Mouse (Mus musculus): ENCODE results near the gene Ppard.

Gene Ppard

DNA sequence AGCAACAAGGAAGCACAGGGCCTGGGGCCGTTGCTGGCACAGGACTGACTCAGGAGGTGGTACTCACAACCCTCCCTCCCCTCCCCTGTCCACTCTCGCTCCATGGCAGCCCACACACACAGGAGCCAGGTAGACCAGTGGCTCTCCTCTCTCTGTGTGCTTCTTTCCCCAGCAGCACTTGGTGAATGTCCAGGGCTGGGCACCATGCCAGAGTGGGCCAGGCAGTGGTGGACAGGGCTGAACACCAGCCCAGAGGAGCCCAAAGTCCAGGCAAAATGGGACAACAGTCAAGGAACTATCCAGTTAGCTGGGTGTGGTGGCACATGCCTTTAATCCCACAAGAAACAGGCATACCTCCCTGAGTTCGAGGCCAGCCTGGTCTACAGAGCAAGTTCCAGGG is 57.8 kb downstream of the Ppard start:
- DNase-seq = no peak

- DNase-seq = no peak
Measured at GRCm38 (mm10) chr17:28290671-28291070, 58.2 kb downstream of the Ppard start.

GRCm38 (mm10) chr17:28291346-28291745 is 58.8 kb downstream of the Ppard start:
- no peak for DNase-seq

- DNase-seq = no peak
Measured at GRCm38 (mm10) chr17:28293716-28294115, 61.2 kb downstream of the Ppard start.

DNA sequence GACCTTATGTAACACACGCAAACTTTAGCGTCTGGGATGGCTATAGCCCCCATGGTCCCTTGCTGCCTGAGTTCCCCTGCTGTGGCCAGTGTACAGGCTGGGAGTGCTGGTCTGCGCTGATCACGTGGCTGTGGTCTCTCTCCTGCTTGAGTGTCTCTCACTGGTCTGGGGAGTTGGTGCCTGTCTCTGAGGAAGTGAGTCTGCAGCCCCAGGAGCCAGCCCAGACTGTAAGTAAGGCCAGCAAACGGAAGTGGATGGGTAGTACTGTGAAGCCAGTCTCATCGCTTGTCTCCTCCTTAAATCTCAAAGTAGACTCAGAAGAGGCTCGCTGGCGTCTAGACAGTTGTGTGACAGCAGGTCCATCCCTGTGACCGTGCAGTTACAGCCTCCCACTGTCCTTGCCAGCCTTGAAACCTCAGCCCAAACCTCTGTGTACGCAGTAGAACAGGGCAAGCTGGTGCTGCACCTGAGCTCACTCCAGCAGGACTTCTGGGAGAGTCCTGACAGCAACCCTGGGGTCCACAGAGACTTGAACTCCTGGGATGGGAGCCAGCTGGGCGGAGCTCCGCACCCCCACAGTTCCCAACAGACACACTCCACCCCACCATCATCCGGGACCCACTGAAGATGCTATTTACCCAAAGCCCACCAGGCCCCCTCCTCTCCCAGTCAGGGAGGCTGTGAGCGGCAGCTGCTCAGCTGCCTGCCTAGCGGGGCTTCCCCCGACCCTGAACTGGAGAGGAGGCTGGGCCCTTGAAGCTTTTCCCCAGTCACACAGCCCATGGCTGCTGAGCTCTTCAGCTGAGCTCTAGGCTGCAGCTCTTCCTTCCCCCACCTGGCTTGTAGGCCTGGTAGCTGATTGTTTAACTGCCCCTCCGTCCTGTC is 62.2 kb downstream of the Ppard start:
- no peak for DNase-seq

- DNase-seq = no peak
Measured at GRCm38 (mm10) chr17:28298888-28299287, 66.4 kb downstream of the Ppard start.

- DNase-seq = no peak
Measured at GRCm38 (mm10) chr17:28299669-28300320, 67.3 kb downstream of the Ppard start.

GRCm38 (mm10) chr17:28300323-28300722 is 67.8 kb downstream of the Ppard start:
- DNase-seq = no peak

- DNase-seq = no peak
Measured at GRCm38 (mm10) chr17:28300850-28301249, 68.3 kb downstream of the Ppard start.

DNA sequence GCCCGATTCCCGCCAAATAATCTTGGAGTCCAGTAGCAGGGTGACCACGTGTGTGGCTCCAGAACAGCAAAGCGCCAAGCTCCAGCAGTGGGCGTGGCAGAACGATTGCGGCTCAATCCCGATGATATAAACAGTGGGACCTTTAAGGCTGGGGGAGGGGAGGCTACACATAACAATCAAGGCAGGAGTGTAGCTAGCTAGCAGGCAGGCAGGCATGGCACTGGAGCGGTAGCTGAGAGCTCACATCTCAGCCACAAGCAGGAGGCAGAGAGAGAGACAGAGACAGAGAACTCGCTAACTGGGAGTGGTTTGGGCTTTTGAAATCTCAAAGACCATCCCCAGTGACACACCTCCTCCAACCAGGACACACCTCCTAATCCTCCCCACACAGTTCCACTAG is 72.7 kb downstream of the Ppard start:
- no peak for DNase-seq

DNA sequence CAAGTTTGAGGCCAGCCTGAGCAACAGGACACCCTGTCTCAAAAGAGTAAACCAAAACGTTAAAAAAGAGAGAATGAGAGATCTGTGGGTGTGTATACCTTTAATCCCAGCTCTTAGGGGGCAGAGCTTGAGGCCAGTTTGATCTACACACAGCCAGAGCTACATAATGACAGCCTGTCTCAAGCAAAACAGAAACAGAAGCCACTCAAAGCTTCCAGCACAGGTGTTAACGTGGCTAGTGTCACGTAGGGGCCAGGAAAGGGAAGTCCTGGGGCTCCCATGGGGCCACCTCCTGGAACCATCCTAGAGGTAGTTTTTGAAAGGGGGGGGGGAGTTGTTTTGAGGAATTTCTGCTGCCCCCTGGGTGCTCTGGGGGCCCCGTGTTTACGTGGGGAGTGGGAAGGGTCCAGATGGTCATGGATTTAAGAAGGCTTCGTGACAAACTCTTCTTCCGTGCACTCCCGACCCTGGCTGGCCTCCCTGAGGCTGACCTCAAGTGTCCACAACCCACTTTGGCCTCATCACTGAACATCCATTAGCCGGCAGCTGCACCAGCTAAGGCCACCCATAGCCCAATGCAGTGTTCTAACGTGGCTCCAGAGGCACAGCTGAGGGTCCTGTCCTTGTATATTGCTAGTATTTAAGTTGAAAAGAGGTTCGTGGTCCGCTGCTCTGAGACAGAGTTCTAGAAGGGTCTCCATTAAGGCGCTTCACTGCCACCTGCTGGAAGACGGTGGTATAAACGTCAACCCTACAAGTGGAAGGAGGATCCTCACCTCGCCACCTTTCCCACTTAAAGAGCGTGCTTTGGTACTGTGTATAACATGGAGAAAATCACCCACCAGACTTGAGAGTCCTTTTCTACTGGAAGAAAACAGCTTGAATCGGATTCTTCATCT is 76.0 kb downstream of the Ppard start:
- DNase-seq = peak; percentile 89

GRCm38 (mm10) chr17:28310831-28311230 is 78.3 kb downstream of the Ppard start:
- DNase-seq = no peak

DNA sequence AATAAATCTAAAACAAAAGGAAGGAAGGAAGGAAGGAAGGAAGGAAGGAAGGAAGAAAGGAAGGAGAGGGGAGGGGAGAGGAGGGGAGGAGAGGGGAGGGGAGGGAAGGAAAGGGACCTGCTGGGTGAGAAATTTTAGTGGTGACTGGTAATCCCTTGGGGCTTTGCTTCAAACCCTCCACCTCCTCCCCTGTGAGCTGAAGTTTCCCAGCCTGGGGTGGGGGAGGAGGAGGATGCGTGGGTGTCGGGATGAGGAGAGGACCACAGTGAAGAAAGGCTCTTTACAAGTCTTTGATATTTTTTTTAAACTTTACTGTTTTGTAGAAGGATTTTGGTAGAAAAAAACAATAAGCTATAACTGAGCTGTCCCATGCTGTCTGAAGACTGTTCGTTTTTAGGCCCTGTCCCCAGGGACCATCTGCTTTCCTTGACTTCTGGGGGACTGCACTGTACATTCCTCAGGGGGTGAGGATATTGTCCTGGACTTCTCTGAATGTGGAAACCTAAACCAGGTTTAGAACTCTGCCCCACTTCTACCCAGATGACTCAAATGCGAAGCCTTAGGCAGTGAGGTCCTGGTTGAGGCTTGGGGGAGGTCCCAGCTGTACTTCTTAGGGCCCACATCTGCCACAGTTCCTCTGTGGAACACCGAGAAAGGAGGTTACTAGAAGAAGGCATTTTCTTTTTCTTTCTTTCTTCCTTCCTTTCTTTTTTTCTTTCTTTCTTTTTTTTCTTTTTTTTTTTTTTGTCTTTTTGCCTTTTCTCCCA is 79.0 kb downstream of the Ppard start:
- DNase-seq = no peak

- DNase-seq = peak; percentile 65 to 69
Measured at GRCm38 (mm10) chr17:28312232-28313211, 80.0 kb downstream of the Ppard start.

GRCm38 (mm10) chr17:28313212-28313879 is 80.8 kb downstream of the Ppard start, which contains the start of gene Fance:
Gene Fance (plus strand): TSS chr17:28313519.
- DNase-seq = peak; percentile 94 to 95

DNA sequence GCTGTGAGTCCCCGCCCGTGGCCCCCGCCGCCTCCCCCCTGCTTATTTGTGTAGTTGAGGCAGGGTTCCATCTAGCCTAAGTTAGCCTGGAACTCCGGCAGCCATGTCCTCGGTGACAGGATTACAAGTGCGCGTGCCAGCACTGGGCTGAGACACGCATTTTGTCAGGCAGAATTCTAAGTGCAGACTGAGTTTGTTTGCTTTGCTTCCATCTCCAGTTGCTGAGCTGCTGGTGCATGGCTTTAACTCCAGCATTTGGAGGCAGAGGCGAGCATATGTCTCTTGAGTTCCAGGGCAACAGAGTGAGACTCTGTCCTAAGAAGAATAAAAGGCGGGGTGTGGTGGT is 81.4 kb downstream of the Ppard start:
- no peak for DNase-seq

DNA sequence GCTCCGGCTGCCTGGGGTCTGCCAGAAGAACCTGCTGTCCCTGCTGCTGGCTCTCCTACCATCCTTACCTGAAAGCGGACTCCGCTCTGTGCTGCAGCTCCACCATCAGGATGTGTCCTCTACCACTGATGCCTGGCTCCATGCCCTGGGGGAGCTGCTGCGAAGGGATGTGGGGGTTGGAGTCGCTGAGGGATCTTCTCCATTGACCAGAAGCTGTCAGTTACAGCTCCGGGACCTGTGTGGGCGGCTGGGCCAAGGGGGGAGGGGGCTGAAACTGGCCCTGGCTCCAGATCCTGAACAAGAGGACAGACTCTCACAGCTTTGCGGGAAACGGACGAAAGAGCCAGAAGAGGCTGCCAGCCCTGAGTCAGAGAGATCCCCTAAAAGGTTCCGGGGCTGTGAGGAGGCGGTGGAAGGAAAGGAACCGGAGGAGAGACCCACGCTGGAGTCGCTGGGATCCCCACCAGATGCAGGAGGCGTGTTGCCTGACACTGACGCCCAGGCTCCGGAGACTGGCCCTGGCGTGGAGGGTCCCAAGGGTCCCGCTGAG is 83.2 kb downstream of the Ppard start:
- DNase-seq = no peak

DNA sequence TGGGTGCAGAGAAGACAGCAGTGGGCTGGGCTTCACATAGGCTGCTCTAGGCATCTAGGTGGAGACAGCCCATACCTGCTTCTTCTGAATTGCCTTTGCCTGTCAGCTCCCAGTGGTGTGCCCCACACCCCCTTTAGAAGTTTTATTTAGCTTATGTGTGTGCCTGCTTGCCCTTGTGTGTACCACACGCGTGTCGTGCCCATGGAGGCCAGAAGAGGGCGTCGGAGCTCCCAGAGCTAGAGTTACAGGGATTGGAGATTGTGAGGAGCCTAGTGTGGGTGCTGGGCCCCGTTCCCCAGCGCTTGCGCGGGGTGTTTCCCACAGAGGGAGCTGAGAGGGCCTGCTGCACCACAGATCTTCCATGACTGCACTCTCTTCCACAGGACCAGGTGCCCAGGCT is 84.0 kb downstream of the Ppard start:
- no peak for DNase-seq

GRCm38 (mm10) chr17:28317091-28317490 is 84.6 kb downstream of the Ppard start:
- DNase-seq = no peak

DNA sequence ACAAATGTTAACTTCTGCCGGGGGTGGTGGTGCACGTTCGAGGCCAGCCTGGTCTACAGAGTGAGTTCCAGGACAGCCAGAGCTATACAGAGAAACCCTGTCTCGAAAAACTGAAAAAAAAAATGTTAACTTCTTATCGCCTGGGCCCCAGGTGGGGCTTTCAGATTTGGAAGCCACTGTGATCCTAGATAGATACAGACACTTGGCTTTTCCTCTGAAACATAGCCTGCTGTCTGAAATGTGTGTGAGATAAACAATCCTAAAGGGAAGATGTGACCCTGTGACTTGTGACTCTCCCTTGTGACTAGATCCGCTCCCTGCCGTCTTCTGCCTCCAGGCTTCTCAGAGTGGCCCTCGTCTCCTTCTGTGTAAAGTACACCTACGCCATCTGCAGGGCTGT is 85.2 kb downstream of the Ppard start:
- DNase-seq = no peak

All from B cell, adult 2 months (primary cell).